8 mouse cellular contexts compared by ENCODE assay signal in genomic region chr10:122046904-122047726, GRCm38 (mm10). TPM values are rescaled to one million over a fixed set of nuclear protein-coding genes. Genes with fewer than 3 reads are reported as not detected.
DNase-seq lines count a peak whose midpoint lies in the region; ATAC-seq and TF ChIP-seq lines count a peak whose summit lies in the region.

Gene Srgap1, minus strand, starts transcription at chr10:122047315.

- H3K4me3 ChIP-seq in ES-E14 (ENCODE audit: insufficient read depth in 1 of 2, low read depth in 1 of 2, low read length in 2 of 2, poor library complexity in 1 of 2, severe bottlenecking in 1 of 2), result peak within 1 kb of the TSS; percentile 66 to 81
- peak within 1 kb of the TSS; percentile 93 for H3K4me3 ChIP-seq in forebrain, postnatal 0 days (ENCODE audit: low read depth, low read length)
- H3K4me3 ChIP-seq in lung, postnatal 0 days (ENCODE audit: low read depth, low read length), result peak within 1 kb of the TSS; percentile 74

- peak; percentile 85 for ATAC-seq in forebrain, postnatal 0 days
- ATAC-seq in lung, postnatal 0 days, result peak; percentile 77

- in situ Hi-C loops in ES-E14 (cut with MboI; ENCODE audit: low sequenced_read_pairs in 2 of 2, unreplicated experiment in 2 of 2), result loop anchor here (5.0 to 25.0 kb wide), 2 partner anchors 285 kb away; no protein-coding TSS in a partner anchor

- H3K4me2 ChIP-seq in forebrain, postnatal 0 days (ENCODE audit: low read depth), result peak within 1 kb of the TSS; percentile 61
- H3K4me2 ChIP-seq in lung, postnatal 0 days (replicated peaks; ENCODE audit: low read depth, low read length), result peak within 1 kb of the TSS; percentile 82

- no peak for TF ChIP-seq CTCF in forebrain, postnatal 0 days (IDR thresholded peaks at IDR 0.05; ENCODE audit: low read depth)
- TF ChIP-seq CTCF in lung, postnatal 0 days (IDR thresholded peaks at IDR 0.05), result no peak

- under 1% methylated on average over 58 of the region's 79 CpGs for WGBS in forebrain, postnatal 0 days
- under 1% methylated on average over 33 of the region's 79 CpGs for WGBS in lung, postnatal 0 days

- DNase-seq in ES-E14 (ENCODE audit: low read depth, low spot score), result peak; percentile 63
- DNase-seq in cerebellum, adult 18-20 months, result peak; percentile 23 to 32
- DNase-seq in forebrain, postnatal 0 days, result peak; percentile 75
- DNase-seq in heart, postnatal 4 days, result peak; percentile 67
- peak; percentile 41 to 65 for DNase-seq in layer of hippocampus, postnatal 10 days (ENCODE audit: low spot score in 2 of 2)
- DNase-seq in lung, postnatal 0 days (ENCODE audit: low spot score), result peak; percentile 66
- peak; percentile 39 for DNase-seq in ovary, postnatal 14 days (ENCODE audit: low spot score)
- DNase-seq in urinary bladder, postnatal 25 days (ENCODE audit: low spot score), result peak; percentile 29

- peak within 1 kb of the TSS; percentile 70 for H3K9ac ChIP-seq in ES-E14 (ENCODE audit: insufficient read depth, low read depth, low read length, poor library complexity, severe bottlenecking)
- H3K9ac ChIP-seq in forebrain, postnatal 0 days, result peak within 1 kb of the TSS; percentile 84
- peak within 1 kb of the TSS; percentile 68 for H3K9ac ChIP-seq in lung, postnatal 0 days (replicated peaks; ENCODE audit: low read depth)

- no peaks in the 10 kb centered on the region for H3K27me3 ChIP-seq in forebrain, postnatal 0 days (ENCODE audit: insufficient read depth, low read length)
- H3K27me3 ChIP-seq in lung, postnatal 0 days (replicated peaks; ENCODE audit: insufficient read depth, low read length), result no peaks in the 10 kb centered on the region

- peaks cover 0 to 2% of the 10 kb centered on the region in 2 experiments; a peak in 1 of 4 replicates for H3K4me1 ChIP-seq in ES-E14 (ENCODE audit: control insufficient read depth in 2 of 2, insufficient read depth in 2 of 2, low read length in 2 of 2, poor library complexity in 1 of 2)
- no peaks in the 10 kb centered on the region for H3K4me1 ChIP-seq in forebrain, postnatal 0 days (ENCODE audit: insufficient read depth)
- peaks cover 5% of the 10 kb centered on the region; the same call in 1 of the 2 replicates for H3K4me1 ChIP-seq in lung, postnatal 0 days (ENCODE audit: insufficient read depth, low read depth, low read length)

- H3K9me3 ChIP-seq in ES-E14 (ENCODE audit: control insufficient read depth, insufficient read depth, low read depth, low read length), result no peaks in the 10 kb centered on the region
- H3K9me3 ChIP-seq in forebrain, postnatal 0 days (ENCODE audit: low read length), result no peaks in the 10 kb centered on the region
- H3K9me3 ChIP-seq in lung, postnatal 0 days (ENCODE audit: low read length), result no peaks in the 10 kb centered on the region

- peak within 1 kb of the TSS; percentile 34; the same call in 1 of the 2 replicates for H3K27ac ChIP-seq in ES-E14 (ENCODE audit: insufficient read depth, low read depth, low read length, poor library complexity, severe bottlenecking)
- H3K27ac ChIP-seq in forebrain, postnatal 0 days (ENCODE audit: low read depth, low read length), result peak within 1 kb of the TSS; percentile 92
- H3K27ac ChIP-seq in lung, postnatal 0 days (ENCODE audit: low read length), result peak within 1 kb of the TSS; percentile 66

- no peaks in the 10 kb centered on the region for H3K36me3 ChIP-seq in ES-E14 (ENCODE audit: control insufficient read depth, insufficient read depth, low read length, poor library complexity, severe bottlenecking)
- H3K36me3 ChIP-seq in forebrain, postnatal 0 days (ENCODE audit: insufficient read depth), result no peaks in the 10 kb centered on the region
- H3K36me3 ChIP-seq in lung, postnatal 0 days (ENCODE audit: insufficient read depth, low read length), result no peaks in the 10 kb centered on the region

- TF ChIP-seq EP300 in lung, postnatal 0 days (IDR thresholded peaks at IDR 0.05), result no peak

TF ChIP-seq in ES-E14, 5 proteins besides CTCF, POLR2A, EP300 and RAD21:
- TF ChIP-seq ZC3H11A (IDR thresholded peaks at IDR 0.05; ENCODE audit: borderline replicate concordance, low read depth, low read length), result no peak
- TF ChIP-seq ZNF384 (IDR thresholded peaks at IDR 0.05; ENCODE audit: low read depth, low read length), result no peak
- TF ChIP-seq HCFC1 (IDR thresholded peaks at IDR 0.05; ENCODE audit: borderline replicate concordance, insufficient read depth, low read length), result no peak
- no peak for TF ChIP-seq CHD2 (IDR thresholded peaks at IDR 0.05; ENCODE audit: low read depth, low read length)
- TF ChIP-seq MAFK (IDR thresholded peaks at IDR 0.05; ENCODE audit: insufficient read depth, low read depth, low read length), result no peak

RNA-seq across cellular contexts. Expression of gene Srgap1, which starts in this region (rescaled TPM):
- total RNA-seq in ES-E14 (2012; rRNA removed), result 0.94 and 1.6 TPM in 2 replicates
- total RNA-seq in forebrain, postnatal 0 days (2014; rRNA removed), result 19.4 and 20.2 TPM in 2 replicates
- polyA plus RNA-seq in forebrain, postnatal 0 days (2015; fragmentation: Nextera tagmentation; extraction: Ambion mirVana), result 13.5 and 27.8 TPM in 2 replicates
- total RNA-seq in heart, postnatal 4 days (2021), result 10 to 100 TPM; 11.9 to 13.2 TPM
- total RNA-seq in layer of hippocampus, postnatal 10 days (2021), result 10 to 100 TPM; 33.5 to 36.2 TPM
- 7.4 and 11.8 TPM in 2 replicates for polyA plus RNA-seq in lung, postnatal 0 days (2015; fragmentation: Nextera tagmentation; extraction: Ambion mirVana)

Comparison
In these comparisons a context has a peak if more than half of its experiments do, and no peak if none do; other contexts are left out.
1. Peak in every context shown above with its lines: DNase-seq, ATAC-seq, H3K4me3 ChIP-seq and H3K27ac ChIP-seq.
2. H3K27ac ChIP-seq: peak in every context shown above with its lines; median percentile 92 in forebrain, postnatal 0 days; 66 in lung, postnatal 0 days; 34 in ES-E14.